Mouse (Mus musculus) lung, postnatal 0 days (tissue): ENCODE results near the gene Hemk1. TPM values are rescaled to one million over a fixed set of nuclear protein-coding genes. Genes with fewer than 3 reads are reported as not detected.
A peak's percentile ranks its signal among the peaks of the same experiment; 100 is the strongest.

Experiments used
- ATAC-seq: fragments of 200-750 bp; cut with Nextera tagmentation; 2 replicates; pipeline ENCODE4 v1.8.0; 2017; ENCODE audit warnings: moderate library complexity
- DNase-seq: peaks from one replicate; pipeline ENCODE4 v3.0.0-alpha.2; 2016; ENCODE audit warnings: low spot score
- H3K27ac ChIP-seq: fragments of 300-500 bp; sonication (generic); 2 replicates; pipeline ENCODE4 v1.5.1; 2014; ENCODE audit warnings: antibody characterized with exemption, mild to moderate bottlenecking, low read length, mixed read lengths
- H3K27me3 ChIP-seq: fragments of 300-500 bp; sonication (generic); replicated peaks from 2 replicates; pipeline ENCODE4 v1.6.1; 2014; ENCODE audit warnings: low read length, mixed read lengths; ENCODE audit not compliant: insufficient read depth
- H3K36me3 ChIP-seq: fragments of 300-500 bp; sonication (generic); 2 replicates; pipeline ENCODE4 v1.6.1; 2014; ENCODE audit warnings: low read length, mixed read lengths; ENCODE audit not compliant: insufficient read depth
- H3K4me1 ChIP-seq: fragments of 300-500 bp; sonication (generic); 2 replicates; pipeline ENCODE4 v1.6.1; 2014; ENCODE audit warnings: antibody characterized with exemption, low read depth, low read length, mixed read lengths; ENCODE audit not compliant: insufficient read depth
- H3K4me2 ChIP-seq: fragments of 300-500 bp; sonication (generic); replicated peaks from 2 replicates; pipeline ENCODE4 v1.6.1; 2014; ENCODE audit warnings: low read depth, mild to moderate bottlenecking, low read length, moderate library complexity, mixed read lengths
- H3K4me3 ChIP-seq: fragments of 300-500 bp; sonication (generic); 2 replicates; pipeline ENCODE4 v1.5.1; 2014; ENCODE audit warnings: low read depth, low read length
- H3K9ac ChIP-seq: fragments of 300-500 bp; sonication (generic); replicated peaks from 2 replicates; pipeline ENCODE4 v1.6.1; 2014; ENCODE audit warnings: low read depth, mild to moderate bottlenecking
- H3K9me3 ChIP-seq: fragments of 300-500 bp; sonication (generic); 2 replicates; pipeline ENCODE4 v1.6.1; 2016; ENCODE audit warnings: low read length, mixed read lengths
- CTCF ChIP-seq: IDR thresholded peaks from 2 replicates; pipeline ENCODE4 v1.5.1; 2016; ENCODE audit warnings: antibody characterized with exemption, mild to moderate bottlenecking
- EP300 ChIP-seq: IDR thresholded peaks from 2 replicates; pipeline ENCODE4 v1.6.1; 2016; ENCODE audit warnings: antibody characterized with exemption, mild to moderate bottlenecking, control low read depth
- WGBS: fragments of 180-500 bp; shearing (Covaris S2); extraction: QIAGEN DNeasy Blood & Tissue Kit; methylation state at CpG from one replicate; pipeline ENCODE4 v1.1.7; 2014; 5-methylcytosine and 5-hydroxymethylcytosine counted together
- polyA plus RNA-seq: library from polyadenylated mRNA; unstranded; fragments of >200 nt; fragmentation: Nextera tagmentation; extraction: Ambion mirVana; gene quantifications from 2 replicates; pipeline ENCODE4 v1.2.1, GENCODE M21; 2015

The Hemk1 gene
- polyA plus RNA-seq, 1 experiment from 2014 or later, result 5.9 TPM

GRCm38 (mm10) chr9:107298059-107298780 lies 39.9 kb downstream of the Hemk1 start:
- peak overlapping the region; percentile 78 for H3K4me3 ChIP-seq
- no peaks in the 10 kb centered on the region for H3K27me3 ChIP-seq
- H3K36me3 ChIP-seq, result peaks cover 19% of the 10 kb centered on the region
- 40% methylated on average over 8 of the region's 8 CpGs for WGBS
- peak overlapping the region; percentile 98 for H3K27ac ChIP-seq
- peaks cover 19% of the 10 kb centered on the region; the same call in 1 of the 2 replicates for H3K4me1 ChIP-seq
- peak overlapping the region; percentile 76 for H3K4me2 ChIP-seq
- peak; percentile 91 for TF ChIP-seq EP300
- no peak for TF ChIP-seq CTCF
- H3K9ac ChIP-seq, result peak overlapping the region; percentile 93
- H3K9me3 ChIP-seq, result no peaks in the 10 kb centered on the region
- DNase-seq (peak; percentile 88), ATAC-seq (peak; percentile 37)

DNA sequence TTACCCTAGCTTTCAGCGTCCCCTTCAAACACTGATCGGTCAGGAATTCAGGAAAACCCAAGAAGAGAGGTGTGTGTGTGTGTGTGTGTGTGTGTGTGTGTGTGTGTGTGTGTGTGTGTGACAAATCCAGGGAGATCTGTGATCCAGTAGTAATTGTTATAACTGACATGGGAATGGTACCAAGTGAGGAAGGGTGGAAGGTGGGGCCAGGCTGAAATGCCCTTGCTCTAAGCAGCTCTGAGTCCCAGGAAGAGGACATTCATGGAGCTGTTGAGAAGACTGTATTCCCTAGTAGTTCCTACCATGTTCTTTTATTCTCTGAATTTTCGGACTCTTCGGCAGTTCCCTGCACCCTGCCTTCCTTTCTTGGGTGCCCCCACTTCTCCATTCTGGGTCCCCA lies 40.5 kb downstream of the Hemk1 start:
- H3K27ac ChIP-seq, result peak overlapping the region; percentile 98
- DNase-seq (no peak), ATAC-seq (no peak)
- no peak for TF ChIP-seq EP300
- TF ChIP-seq CTCF, result no peak
- no peaks in the 10 kb centered on the region for H3K9me3 ChIP-seq
- peak overlapping the region; percentile 76 for H3K4me2 ChIP-seq
- H3K4me3 ChIP-seq, result peak overlapping the region; percentile 78
- 53% methylated on average over 4 of the region's 4 CpGs for WGBS
- peaks cover 15% of the 10 kb centered on the region; the same call in 1 of the 2 replicates for H3K4me1 ChIP-seq
- H3K36me3 ChIP-seq, result peaks cover 19% of the 10 kb centered on the region
- peak overlapping the region; percentile 93 for H3K9ac ChIP-seq
- no peaks in the 10 kb centered on the region for H3K27me3 ChIP-seq

DNA sequence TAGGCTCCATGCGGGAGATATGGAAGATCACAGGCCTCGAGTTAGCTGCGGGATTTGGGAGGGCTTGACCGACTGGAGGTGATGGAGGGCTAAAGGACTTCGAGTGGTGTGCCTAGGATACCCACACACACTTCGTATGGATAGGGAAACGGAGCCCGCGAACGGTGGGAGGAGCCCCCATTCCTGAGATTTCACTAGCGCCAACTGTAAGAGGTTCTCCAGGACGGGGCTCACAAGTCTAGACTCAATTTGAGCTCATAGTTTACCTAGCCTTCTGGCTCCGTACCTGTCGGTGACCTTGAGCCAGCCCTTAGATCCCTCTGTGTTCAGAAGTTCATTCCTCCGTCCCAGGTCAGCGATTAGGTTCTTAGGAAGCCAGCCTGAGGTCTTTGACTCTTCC lies 41.1 kb downstream of the Hemk1 start:
- H3K36me3 ChIP-seq, result peaks cover 19% of the 10 kb centered on the region
- H3K4me2 ChIP-seq, result peak overlapping the region; percentile 76
- TF ChIP-seq EP300 (no peak), CTCF (no peak)
- H3K9ac ChIP-seq, result peak overlapping the region; percentile 93
- 4% methylated on average over 16 of the region's 16 CpGs for WGBS
- DNase-seq (peak; percentile 68), ATAC-seq (0 out of 2 replicates have a peak, but pooled peaks have one; percentile 1)
- H3K9me3 ChIP-seq, result no peaks in the 10 kb centered on the region
- H3K4me3 ChIP-seq, result peak overlapping the region; percentile 78
- H3K27me3 ChIP-seq, result no peaks in the 10 kb centered on the region
- peak overlapping the region; percentile 98 for H3K27ac ChIP-seq
- peaks cover 15% of the 10 kb centered on the region; the same call in 1 of the 2 replicates for H3K4me1 ChIP-seq

GRCm38 (mm10) chr9:107296501-107296965 lies 41.6 kb downstream of the Hemk1 start:
- H3K27me3 ChIP-seq, result no peaks in the 10 kb centered on the region
- H3K36me3 ChIP-seq, result peaks cover 18% of the 10 kb centered on the region
- peak overlapping the region; percentile 78 for H3K4me3 ChIP-seq
- peak overlapping the region; percentile 93 for H3K9ac ChIP-seq
- TF ChIP-seq EP300 (peak; percentile 97), CTCF (no peak)
- 2% methylated on average over 31 of the region's 31 CpGs for WGBS
- H3K9me3 ChIP-seq, result no peaks in the 10 kb centered on the region
- peak overlapping the region; percentile 76 for H3K4me2 ChIP-seq
- peak; percentile 93 for ATAC-seq
- peaks cover 15% of the 10 kb centered on the region; the same call in 1 of the 2 replicates for H3K4me1 ChIP-seq
- peak; percentile 98 for DNase-seq
- peak overlapping the region; percentile 98 for H3K27ac ChIP-seq

DNA sequence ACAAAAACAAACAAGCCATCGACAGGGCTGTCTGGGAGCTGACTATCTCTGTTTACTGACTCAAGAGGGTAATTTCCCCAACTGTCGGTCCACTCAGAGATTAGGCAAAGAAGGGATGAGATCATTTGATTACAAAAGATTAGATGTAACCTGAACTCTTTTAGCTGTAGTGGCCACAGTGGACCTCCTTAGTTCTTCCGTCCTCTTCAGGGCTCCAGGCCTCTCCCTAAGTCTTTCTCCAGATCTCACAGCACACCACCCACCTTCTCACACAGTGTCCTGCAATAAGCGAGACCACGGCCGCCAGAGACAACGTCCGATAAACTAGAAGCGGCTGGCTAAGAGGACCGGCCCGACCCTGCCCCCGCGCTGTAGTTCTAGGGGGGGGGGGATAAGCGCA lies 42.1 kb downstream of the Hemk1 start:
- peak; percentile 46; the same call in 1 of the 2 replicates for TF ChIP-seq EP300
- TF ChIP-seq CTCF, result no peak
- DNase-seq, result peak; percentile 93
- Histone ChIP-seq H3K4me2 (peak overlapping the region; percentile 76), H3K9ac (no peak overlapping the region; the same call in 1 of the 2 replicates), H3K36me3 (peaks cover 13% of the 10 kb centered on the region), H3K27ac (peak overlapping the region; percentile 98), H3K9me3 (no peaks in the 10 kb centered on the region), H3K4me1 (peaks cover 15% of the 10 kb centered on the region; the same call in 1 of the 2 replicates), H3K4me3 (peak overlapping the region; percentile 78), H3K27me3 (no peaks in the 10 kb centered on the region)
- WGBS, result 0% methylated on average over 13 of the region's 14 CpGs
- peak; percentile 43 for ATAC-seq

GRCm38 (mm10) chr9:107296016-107296040 lies 42.3 kb downstream of the Hemk1 start, which contains the start of gene Cish:
Gene Cish, plus strand, starts transcription at chr9:107296026.
- Histone ChIP-seq H3K9ac (peak within 1 kb of the TSS; percentile 93), H3K4me3 (peak within 1 kb of the TSS; percentile 78), H3K4me2 (peak within 1 kb of the TSS; percentile 76), H3K27me3 (no peaks in the 10 kb centered on the region), H3K27ac (peak within 1 kb of the TSS; percentile 98), H3K36me3 (peaks cover 11% of the 10 kb centered on the region; the same call in 1 of the 2 replicates), H3K9me3 (no peaks in the 10 kb centered on the region), H3K4me1 (peaks cover 15% of the 10 kb centered on the region; the same call in 1 of the 2 replicates)
- ATAC-seq, result no peak
- TF ChIP-seq CTCF (no peak), EP300 (no peak)
- DNase-seq, result no peak
